Mouse (Mus musculus) stomach, postnatal 0 days (tissue): ENCODE results near the gene Plekha6. TPM values are rescaled to one million over a fixed set of nuclear protein-coding genes. Genes with fewer than 3 reads are reported as not detected.
A peak's percentile ranks its signal among the peaks of the same experiment; 100 is the strongest.

ENCODE experiments used
- ATAC-seq: fragments of 200-750 bp; cut with Nextera tagmentation; 2 replicates; pipeline ENCODE4 v1.8.0; 2017; ENCODE audit not compliant: low FRiP score, low TSS enrichment
- DNase-seq: peaks from one replicate; pipeline ENCODE4 v3.0.0-alpha.2; 2016; ENCODE audit warnings: low spot score
- H3K27ac ChIP-seq: fragments of 300-500 bp; sonication (generic); replicated peaks from 2 replicates; pipeline ENCODE4 v1.5.1; 2014; ENCODE audit warnings: mild to moderate bottlenecking, control low read depth
- H3K27me3 ChIP-seq: fragments of 300-500 bp; sonication (generic); 2 replicates; pipeline ENCODE4 v1.6.1; 2014; ENCODE audit warnings: low read length; ENCODE audit not compliant: control insufficient read depth, insufficient read depth
- H3K36me3 ChIP-seq: fragments of 300-500 bp; sonication (generic); 2 replicates; pipeline ENCODE4 v1.6.1; 2014; ENCODE audit warnings: low read length, mixed read lengths; ENCODE audit not compliant: control insufficient read depth, insufficient read depth
- H3K4me1 ChIP-seq: fragments of 300-500 bp; sonication (generic); replicated peaks from 2 replicates; pipeline ENCODE4 v1.6.1; 2014; ENCODE audit warnings: antibody characterized with exemption; ENCODE audit not compliant: control insufficient read depth, insufficient read depth
- H3K4me2 ChIP-seq: fragments of 300-500 bp; sonication (generic); replicated peaks from 2 replicates; pipeline ENCODE4 v1.6.1; 2014; ENCODE audit warnings: low read depth, mild to moderate bottlenecking, control low read depth, moderate library complexity
- H3K4me3 ChIP-seq: fragments of 300-500 bp; sonication (generic); 2 replicates; pipeline ENCODE4 v1.5.1; 2014; ENCODE audit warnings: low read depth, low read length, control low read depth
- H3K9ac ChIP-seq: fragments of 300-500 bp; sonication (generic); 2 replicates; pipeline ENCODE4 v1.6.1; 2014; ENCODE audit warnings: mild to moderate bottlenecking, low read length, control low read depth, mixed read lengths
- H3K9me3 ChIP-seq: fragments of 300-500 bp; sonication (generic); 2 replicates; pipeline ENCODE4 v1.6.1; 2016; ENCODE audit warnings: low read length; ENCODE audit not compliant: control insufficient read depth
- CTCF ChIP-seq: IDR thresholded peaks from 2 replicates; pipeline ENCODE4 v1.5.1; 2016; ENCODE audit warnings: antibody characterized with exemption, low read depth, mild to moderate bottlenecking, moderate library complexity
- EP300 ChIP-seq: optimal IDR thresholded peaks from 2 replicates; pipeline ENCODE3; 2016; ENCODE audit warnings: antibody characterized with exemption
- WGBS: fragments of 180-500 bp; shearing (Covaris S2); extraction: QIAGEN DNeasy Blood & Tissue Kit; methylation state at CpG from one replicate; pipeline ENCODE4 v1.1.7; 2014; 5-methylcytosine and 5-hydroxymethylcytosine counted together
- polyA plus RNA-seq: library from polyadenylated mRNA; unstranded; fragments of >200 nt; fragmentation: Nextera tagmentation; extraction: Ambion mirVana; gene quantifications from 2 replicates; pipeline ENCODE4 v1.2.1, GENCODE M21; 2015

The Plekha6 gene
- polyA plus RNA-seq, 1 experiment from 2014 or later: 11.1 TPM

DNA sequence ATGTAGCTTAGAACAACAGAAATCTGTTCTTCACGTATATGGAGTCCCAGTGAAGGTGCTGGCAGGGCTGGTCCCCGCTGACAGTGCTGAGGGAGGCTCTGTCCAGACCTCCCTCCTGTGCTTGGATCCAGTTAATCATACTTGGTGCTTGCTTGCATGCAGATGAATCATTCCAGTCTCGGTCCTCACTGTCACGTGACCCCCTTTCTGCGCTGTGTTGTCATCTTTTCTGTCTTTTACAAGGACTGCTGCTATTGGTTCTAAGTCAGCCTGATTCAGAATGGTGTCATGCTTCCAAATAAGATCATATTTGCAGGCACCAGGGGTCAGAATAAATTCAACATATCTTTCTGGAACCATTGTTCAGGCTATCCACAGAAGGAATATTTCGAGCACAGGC lies 127.9 kb downstream of the Plekha6 start:
- Histone ChIP-seq H3K4me2 (no peak overlapping the region), H3K4me3 (no peak overlapping the region), H3K4me1 (no peaks in the 10 kb centered on the region), H3K9me3 (no peaks in the 10 kb centered on the region), H3K9ac (no peak overlapping the region), H3K36me3 (peaks cover 4% of the 10 kb centered on the region), H3K27me3 (no peaks in the 10 kb centered on the region), H3K27ac (no peak overlapping the region)
- TF ChIP-seq EP300 (no peak), CTCF (no peak)
- no peak for DNase-seq
- 89% methylated on average over 6 of the region's 6 CpGs for WGBS
- no peak for ATAC-seq

GRCm38 (mm10) chr1:133292608-133293007 lies 128.6 kb downstream of the Plekha6 start:
- no peak for DNase-seq
- peaks cover 4% of the 10 kb centered on the region for H3K36me3 ChIP-seq
- H3K27ac ChIP-seq: no peak overlapping the region

GRCm38 (mm10) chr1:133296376-133296775 lies 132.4 kb downstream of the Plekha6 start:
- 63% methylated on average over 9 of the region's 9 CpGs for WGBS
- Histone ChIP-seq H3K4me2 (no peak overlapping the region), H3K27me3 (no peaks in the 10 kb centered on the region), H3K4me1 (no peaks in the 10 kb centered on the region), H3K4me3 (no peak overlapping the region), H3K27ac (no peak overlapping the region), H3K9ac (no peak overlapping the region), H3K9me3 (no peaks in the 10 kb centered on the region), H3K36me3 (no peaks in the 10 kb centered on the region; the same call in none of the 2 replicates)
- DNase-seq (peak; percentile 48), ATAC-seq (peak; percentile 62)
- TF ChIP-seq CTCF (no peak), EP300 (no peak)

More at GRCm38 (mm10) chr1:133292608-133293007, 128.6 kb downstream of the Plekha6 start:
- H3K9ac ChIP-seq: no peak overlapping the region
- no peaks in the 10 kb centered on the region for H3K27me3 ChIP-seq
- no peak overlapping the region for H3K4me3 ChIP-seq
- no peak for ATAC-seq
- H3K4me1 ChIP-seq: no peaks in the 10 kb centered on the region
- TF ChIP-seq CTCF: peak; percentile 48
- TF ChIP-seq EP300: no peak
- no peaks in the 10 kb centered on the region for H3K9me3 ChIP-seq
- H3K4me2 ChIP-seq: no peak overlapping the region

DNA sequence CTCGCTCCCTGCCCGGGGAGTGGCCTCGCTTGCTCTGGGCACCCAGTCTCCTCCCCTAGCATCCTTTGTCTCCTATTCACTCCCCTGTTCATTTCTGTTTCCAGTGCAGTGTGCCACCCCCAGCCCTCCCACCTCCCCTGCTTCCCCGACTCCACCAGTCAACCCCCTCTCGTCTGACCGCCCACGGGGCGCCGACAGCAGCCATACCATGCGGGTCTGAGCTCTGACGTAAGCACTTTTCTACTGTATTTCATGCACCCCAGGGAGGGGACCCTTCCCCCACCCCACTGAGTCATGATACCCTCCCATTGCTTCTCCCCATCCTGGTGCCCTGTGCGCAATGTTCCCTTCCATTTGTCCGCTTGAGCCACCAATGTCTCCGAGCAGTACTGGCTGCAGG lies 134.8 kb downstream of the Plekha6 start:
- WGBS: 64% methylated on average over 14 of the region's 14 CpGs
- Histone ChIP-seq H3K4me3 (no peak overlapping the region), H3K4me2 (no peak overlapping the region), H3K4me1 (no peaks in the 10 kb centered on the region), H3K9ac (no peak overlapping the region), H3K27me3 (no peaks in the 10 kb centered on the region), H3K27ac (no peak overlapping the region), H3K36me3 (no peaks in the 10 kb centered on the region; the same call in none of the 2 replicates), H3K9me3 (no peaks in the 10 kb centered on the region)
- DNase-seq (no peak), ATAC-seq (no peak)
- no peak for TF ChIP-seq CTCF
- no peak for TF ChIP-seq EP300

GRCm38 (mm10) chr1:133302540-133302939 lies 138.5 kb downstream of the Plekha6 start:
- Histone ChIP-seq H3K27ac (0 out of 2 replicates have a peak overlapping the region, but pooled peaks have one; percentile 30), H3K9me3 (no peaks in the 10 kb centered on the region), H3K9ac (no peak overlapping the region), H3K27me3 (no peaks in the 10 kb centered on the region), H3K4me1 (no peaks in the 10 kb centered on the region), H3K36me3 (no peaks in the 10 kb centered on the region; the same call in 1 of the 2 replicates), H3K4me3 (no peak overlapping the region), H3K4me2 (no peak overlapping the region)
- no peak for TF ChIP-seq EP300
- no peak for TF ChIP-seq CTCF
- WGBS: 23% methylated on average over 3 of the region's 3 CpGs
- DNase-seq (peak; percentile 31), ATAC-seq (no peak)

- WGBS: 12% methylated on average over 4 of the region's 4 CpGs
- ATAC-seq: peak; percentile 25; the same call in 1 of the 2 replicates
- Histone ChIP-seq H3K36me3 (no peaks in the 10 kb centered on the region), H3K4me3 (no peak overlapping the region), H3K9me3 (no peaks in the 10 kb centered on the region), H3K27ac (no peak overlapping the region), H3K4me2 (no peak overlapping the region), H3K27me3 (no peaks in the 10 kb centered on the region), H3K4me1 (no peaks in the 10 kb centered on the region), H3K9ac (no peak overlapping the region)
- TF ChIP-seq EP300 (no peak), CTCF (peak; percentile 93)
- DNase-seq: peak; percentile 82
These were observed 142.8 kb downstream of the Plekha6 start for GRCm38 (mm10) chr1:133306842-133307241.
